Mouse (Mus musculus): ENCODE data around the gene Fnbp1. TPM values are rescaled to one million over a fixed set of nuclear protein-coding genes. Genes with fewer than 3 reads are reported as not detected.

Gene Fnbp1
- polyA plus RNA-seq, 1 experiment from 2014 or later = 16.3 TPM

DNA sequence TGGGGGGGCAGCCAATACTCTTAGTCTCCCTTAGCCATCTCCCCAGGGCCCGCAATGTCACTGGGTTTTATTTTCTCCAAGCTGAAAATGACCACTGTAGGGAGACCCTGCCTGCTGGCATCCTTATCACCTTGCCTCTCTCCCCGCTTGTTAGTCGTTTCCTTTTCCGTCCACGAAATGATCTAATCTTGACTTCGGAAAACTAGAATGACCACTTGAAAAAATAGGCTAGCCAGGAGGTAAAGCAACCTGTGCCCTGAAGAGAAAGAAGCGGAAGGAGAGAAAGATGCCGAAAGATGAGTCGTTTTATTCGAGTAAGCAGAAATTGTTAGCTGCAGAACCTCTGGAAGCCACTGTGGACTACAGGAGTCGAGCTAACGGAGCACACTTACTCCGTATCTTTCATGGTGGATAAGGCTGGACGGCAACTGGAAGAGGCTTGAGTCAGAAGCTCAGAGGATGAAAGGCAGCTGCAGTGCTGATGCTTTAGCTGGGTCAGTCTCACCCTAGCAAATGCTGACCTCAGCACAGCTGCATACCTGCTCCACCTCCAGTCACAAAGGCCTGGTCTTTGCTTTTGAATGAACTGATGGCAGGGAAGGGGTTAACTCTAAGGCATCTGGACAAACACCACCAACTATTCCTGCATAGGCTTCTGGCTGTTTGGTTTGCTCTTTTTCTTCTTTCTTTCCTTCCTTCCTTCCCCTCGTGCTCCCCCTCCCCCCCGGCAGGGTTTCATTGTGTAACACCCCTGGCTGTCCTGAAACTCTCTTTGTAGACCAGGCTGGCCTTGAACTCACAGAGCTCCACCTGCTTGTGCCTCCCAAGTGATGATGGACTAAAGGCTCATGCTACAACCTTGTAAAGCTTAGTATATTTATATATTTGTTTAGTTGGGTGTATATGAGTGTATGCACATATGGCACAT lies 2.2 kb upstream of the Fnbp1 start:
- H3K27me3 ChIP-seq = peaks cover 33% of the 10 kb centered on the region; the same call in 1 of the 2 replicates
- WGBS = 80% methylated on average over 16 of the region's 16 CpGs
- H3K36me3 ChIP-seq (replicated peaks) = peaks cover 10% of the 10 kb centered on the region
- H3K4me3 ChIP-seq (replicated peaks) = no peak overlapping the region
- no peak overlapping the region for H3K27ac ChIP-seq
- no peak overlapping the region for H3K4me2 ChIP-seq
- H3K9ac ChIP-seq = no peak overlapping the region
- ATAC-seq (ENCODE audit: low FRiP score) = no peak
- H3K4me1 ChIP-seq = peaks cover 18% of the 10 kb centered on the region
- H3K9me3 ChIP-seq = no peaks in the 10 kb centered on the region

- Histone ChIP-seq H3K4me1 (peaks cover 18% of the 10 kb centered on the region), H3K27ac (no peak overlapping the region), H3K9ac (no peak overlapping the region), H3K36me3 (replicated peaks) (peaks cover 10% of the 10 kb centered on the region), H3K9me3 (no peaks in the 10 kb centered on the region), H3K27me3 (peaks cover 33% of the 10 kb centered on the region; the same call in 1 of the 2 replicates), H3K4me3 (replicated peaks) (no peak overlapping the region), H3K4me2 (no peak overlapping the region)
- ATAC-seq (ENCODE audit: low FRiP score) = no peak
- 78% methylated on average over 6 of the region's 6 CpGs for WGBS
Measured at GRCm38 (mm10) chr2:31143326-31143725, 1.5 kb upstream of the Fnbp1 start.

GRCm38 (mm10) chr2:31142505-31142904 lies 697 bp upstream of the Fnbp1 start:
- H3K4me3 ChIP-seq (replicated peaks) = peak overlapping the region; percentile 84
- ATAC-seq (ENCODE audit: low FRiP score) = no peak
- peaks cover 18% of the 10 kb centered on the region for H3K4me1 ChIP-seq
- 0 out of 2 replicates have a peak overlapping the region, but pooled peaks have one; percentile 25 for H3K27ac ChIP-seq
- peaks cover 10% of the 10 kb centered on the region for H3K36me3 ChIP-seq (replicated peaks)
- H3K9ac ChIP-seq = peak overlapping the region; percentile 90; the same call in 1 of the 2 replicates
- H3K9me3 ChIP-seq = no peaks in the 10 kb centered on the region
- 41% methylated on average over 3 of the region's 3 CpGs for WGBS
- peak overlapping the region; percentile 94 for H3K4me2 ChIP-seq
- H3K27me3 ChIP-seq = peaks cover 33% of the 10 kb centered on the region; the same call in 1 of the 2 replicates

- H3K27ac ChIP-seq = peak overlapping the region; percentile 85
- ATAC-seq (ENCODE audit: low FRiP score) = peak; percentile 82
- WGBS = under 1% methylated on average over 77 of the region's 78 CpGs
Measured at GRCm38 (mm10) chr2:31141074-31141866, 538 bp downstream of the Fnbp1 start.

GRCm38 (mm10) chr2:31140772-31141073 lies 1.1 kb downstream of the Fnbp1 start:
- Histone ChIP-seq H3K4me3 (replicated peaks) (peak overlapping the region; percentile 84), H3K27ac (no peak overlapping the region), H3K4me2 (peak overlapping the region; percentile 94), H3K9ac (peak overlapping the region; percentile 90), H3K27me3 (peaks cover 33% of the 10 kb centered on the region; the same call in 1 of the 2 replicates), H3K36me3 (replicated peaks) (no peaks in the 10 kb centered on the region), H3K9me3 (no peaks in the 10 kb centered on the region), H3K4me1 (peaks cover 18% of the 10 kb centered on the region)
- ATAC-seq (ENCODE audit: low FRiP score) = no peak
- WGBS = 10% methylated on average over 10 of the region's 10 CpGs

More at GRCm38 (mm10) chr2:31141074-31141866, 538 bp downstream of the Fnbp1 start:
- peaks cover 33% of the 10 kb centered on the region; the same call in 1 of the 2 replicates for H3K27me3 ChIP-seq
- H3K4me3 ChIP-seq (replicated peaks) = peak overlapping the region; percentile 84
- no peaks in the 10 kb centered on the region for H3K9me3 ChIP-seq
- H3K36me3 ChIP-seq (replicated peaks) = peaks cover 3% of the 10 kb centered on the region
- H3K4me1 ChIP-seq = peaks cover 18% of the 10 kb centered on the region
- peak overlapping the region; percentile 90 for H3K9ac ChIP-seq
- H3K4me2 ChIP-seq = peak overlapping the region; percentile 94

- H3K4me2 ChIP-seq = peak overlapping the region; percentile 94
- ATAC-seq (ENCODE audit: low FRiP score) = no peak
- H3K9me3 ChIP-seq = no peaks in the 10 kb centered on the region
- H3K9ac ChIP-seq = peak overlapping the region; percentile 90; the same call in 1 of the 2 replicates
- 82% methylated on average over 12 of the region's 12 CpGs for WGBS
- H3K36me3 ChIP-seq (replicated peaks) = no peaks in the 10 kb centered on the region
- peaks cover 33% of the 10 kb centered on the region; the same call in 1 of the 2 replicates for H3K27me3 ChIP-seq
- peaks cover 18% of the 10 kb centered on the region for H3K4me1 ChIP-seq
- H3K27ac ChIP-seq = no peak overlapping the region
- H3K4me3 ChIP-seq (replicated peaks) = peak overlapping the region; percentile 84
Measured at GRCm38 (mm10) chr2:31139991-31140771, 1.6 kb downstream of the Fnbp1 start.

GRCm38 (mm10) chr2:31139174-31139632 lies 2.6 kb downstream of the Fnbp1 start:
- no peak for ATAC-seq (ENCODE audit: low FRiP score)
- WGBS = 90% methylated on average over 10 of the region's 10 CpGs
- H3K36me3 ChIP-seq (replicated peaks) = no peaks in the 10 kb centered on the region
- no peak overlapping the region for H3K9ac ChIP-seq
- peaks cover 32% of the 10 kb centered on the region; the same call in 1 of the 2 replicates for H3K27me3 ChIP-seq
- peaks cover 18% of the 10 kb centered on the region for H3K4me1 ChIP-seq
- no peak overlapping the region for H3K4me3 ChIP-seq (replicated peaks)
- no peaks in the 10 kb centered on the region for H3K9me3 ChIP-seq
- H3K4me2 ChIP-seq = no peak overlapping the region
- H3K27ac ChIP-seq = no peak overlapping the region

GRCm38 (mm10) chr2:31137018-31137590 lies 4.7 kb downstream of the Fnbp1 start:
- Histone ChIP-seq H3K36me3 (replicated peaks) (no peaks in the 10 kb centered on the region), H3K9me3 (no peaks in the 10 kb centered on the region), H3K4me1 (peaks cover 16% of the 10 kb centered on the region), H3K4me3 (replicated peaks) (no peak overlapping the region), H3K4me2 (no peak overlapping the region), H3K27ac (no peak overlapping the region), H3K27me3 (peaks cover 14% of the 10 kb centered on the region; the same call in 1 of the 2 replicates), H3K9ac (no peak overlapping the region)
- ATAC-seq (ENCODE audit: low FRiP score) = no peak
- WGBS = 76% methylated on average over 14 of the region's 14 CpGs

DNA sequence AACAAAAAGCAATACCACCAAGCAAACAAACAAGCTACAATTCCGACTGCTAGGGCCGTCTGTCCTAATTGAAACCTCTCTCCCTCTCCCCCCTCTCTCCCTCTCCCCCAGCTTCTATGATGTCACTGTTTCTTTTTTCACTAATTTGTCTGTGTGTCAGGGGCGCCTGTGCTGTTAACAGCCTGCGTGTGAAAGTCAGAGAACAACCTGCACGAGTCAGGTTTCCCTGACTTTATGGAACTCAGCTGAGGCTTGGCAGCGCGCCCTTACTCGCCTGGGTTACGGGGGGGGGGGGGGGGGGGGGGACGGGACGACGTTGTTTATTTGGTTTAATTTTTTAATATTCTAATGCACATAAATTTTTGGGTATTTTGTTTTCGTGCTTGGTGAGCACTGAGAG lies 5.5 kb downstream of the Fnbp1 start:
- Histone ChIP-seq H3K36me3 (replicated peaks) (no peaks in the 10 kb centered on the region), H3K27ac (no peak overlapping the region), H3K27me3 (peaks cover 12% of the 10 kb centered on the region; the same call in 1 of the 2 replicates), H3K4me2 (no peak overlapping the region), H3K4me3 (replicated peaks) (no peak overlapping the region), H3K9ac (0 out of 2 replicates have a peak overlapping the region, but pooled peaks have one; percentile 7), H3K9me3 (no peaks in the 10 kb centered on the region), H3K4me1 (peaks cover 14% of the 10 kb centered on the region)
- WGBS = 66% methylated on average over 9 of the region's 13 CpGs
- no peak for ATAC-seq (ENCODE audit: low FRiP score)

DNA sequence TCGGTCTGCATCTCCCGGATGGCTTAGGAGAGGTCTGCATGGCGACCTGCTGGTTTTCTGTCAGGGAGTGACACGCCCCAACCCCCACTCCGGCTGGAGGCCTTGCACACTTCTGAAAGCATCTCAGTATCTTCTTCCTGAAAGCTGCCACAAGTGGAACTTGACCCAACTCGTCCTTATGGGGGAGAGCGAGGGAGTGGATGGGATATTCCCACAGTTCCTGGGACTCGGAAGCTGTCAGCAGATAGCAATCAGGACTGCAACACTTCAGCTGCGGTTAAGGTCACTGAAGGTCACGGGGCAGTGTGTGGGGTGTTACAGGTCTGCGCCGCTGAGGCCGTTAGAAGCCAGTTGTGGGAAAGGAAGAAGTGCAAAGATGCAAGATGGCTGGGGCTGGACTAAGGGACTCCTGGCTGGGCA lies 6.3 kb downstream of the Fnbp1 start:
- ATAC-seq (ENCODE audit: low FRiP score) = no peak
- 66% methylated on average over 13 of the region's 13 CpGs for WGBS
- H3K4me2 ChIP-seq = no peak overlapping the region
- H3K4me3 ChIP-seq (replicated peaks) = no peak overlapping the region
- H3K27me3 ChIP-seq = peaks cover 5% of the 10 kb centered on the region; the same call in 1 of the 2 replicates
- H3K4me1 ChIP-seq = peaks cover 11% of the 10 kb centered on the region
- no peaks in the 10 kb centered on the region for H3K36me3 ChIP-seq (replicated peaks)
- H3K27ac ChIP-seq = no peak overlapping the region
- no peaks in the 10 kb centered on the region for H3K9me3 ChIP-seq
- no peak overlapping the region for H3K9ac ChIP-seq

DNA sequence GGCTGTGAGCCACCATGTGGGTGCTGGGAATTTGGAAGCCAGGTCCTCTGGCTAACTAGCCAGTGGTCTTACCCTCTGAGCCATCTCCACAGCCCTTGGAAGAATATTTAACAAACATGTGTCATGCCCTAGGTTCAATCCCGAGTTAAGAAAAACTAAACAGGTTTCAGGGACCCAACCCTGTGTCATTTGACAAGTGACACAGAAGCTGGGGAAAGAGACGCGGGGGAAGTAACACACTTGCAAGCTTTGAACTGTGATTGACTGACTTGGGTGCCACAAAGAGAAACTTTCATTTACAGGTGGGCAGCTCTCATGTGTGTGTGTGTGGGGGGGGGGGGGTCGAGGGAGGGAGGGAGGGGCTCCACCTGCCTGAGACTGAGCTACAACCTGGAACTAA lies 7.8 kb downstream of the Fnbp1 start:
- Histone ChIP-seq H3K9me3 (no peaks in the 10 kb centered on the region), H3K27me3 (no peaks in the 10 kb centered on the region), H3K36me3 (replicated peaks) (no peaks in the 10 kb centered on the region), H3K4me3 (replicated peaks) (no peak overlapping the region), H3K27ac (no peak overlapping the region), H3K4me2 (no peak overlapping the region), H3K9ac (no peak overlapping the region), H3K4me1 (0 out of 2 replicates have a peak, but pooled peaks cover 7% of the 10 kb centered on the region)
- no peak for ATAC-seq (ENCODE audit: low FRiP score)
- WGBS = 95% methylated on average over 3 of the region's 4 CpGs

Measured in forebrain, embryonic 12.5 days (tissue).